Mouse (Mus musculus) adrenal gland, postnatal 36 days (tissue): ENCODE measurements around the gene Anks1. TPM values are rescaled to one million over a fixed set of nuclear protein-coding genes. Genes with fewer than 3 reads are reported as not detected.

ENCODE experiments used
- DNase-seq, 2 experiments: peaks; one replicate each; pipeline ENCODE4 v3.0.0; 2021; ENCODE audit warnings: mixed read lengths in 1 of 2
- long read RNA-seq, 2 experiments: library from polyadenylated mRNA; stranded (forward); transcript quantifications; one replicate each; pipeline ENCODE4 v2.0.0; 2021; ENCODE audit warnings: borderline sequencing depth in 2 of 2
- total RNA-seq, 2 experiments: library from RNA; stranded (reverse); gene quantifications; 2 replicates each; pipeline ENCODE4 v1.2.3; 2021

The Anks1 gene
- total RNA-seq: 10 to 100 TPM; 22.3 to 27.7 TPM
- long read RNA-seq, experiment 1, full-length matches to known transcripts: 2 of 15 reads
- long read RNA-seq, experiment 1, partial matches to known transcripts: 4 of 15 reads
- long read RNA-seq, experiment 1, other reads (novel, unspliced or antisense): 9 of 15 reads
- long read RNA-seq, experiment 2, full-length matches to known transcripts: 1 of 8 reads
- long read RNA-seq, experiment 2, partial matches to known transcripts: 1 of 8 reads
- long read RNA-seq, experiment 2, other reads (novel, unspliced or antisense): 6 of 8 reads

DNA sequence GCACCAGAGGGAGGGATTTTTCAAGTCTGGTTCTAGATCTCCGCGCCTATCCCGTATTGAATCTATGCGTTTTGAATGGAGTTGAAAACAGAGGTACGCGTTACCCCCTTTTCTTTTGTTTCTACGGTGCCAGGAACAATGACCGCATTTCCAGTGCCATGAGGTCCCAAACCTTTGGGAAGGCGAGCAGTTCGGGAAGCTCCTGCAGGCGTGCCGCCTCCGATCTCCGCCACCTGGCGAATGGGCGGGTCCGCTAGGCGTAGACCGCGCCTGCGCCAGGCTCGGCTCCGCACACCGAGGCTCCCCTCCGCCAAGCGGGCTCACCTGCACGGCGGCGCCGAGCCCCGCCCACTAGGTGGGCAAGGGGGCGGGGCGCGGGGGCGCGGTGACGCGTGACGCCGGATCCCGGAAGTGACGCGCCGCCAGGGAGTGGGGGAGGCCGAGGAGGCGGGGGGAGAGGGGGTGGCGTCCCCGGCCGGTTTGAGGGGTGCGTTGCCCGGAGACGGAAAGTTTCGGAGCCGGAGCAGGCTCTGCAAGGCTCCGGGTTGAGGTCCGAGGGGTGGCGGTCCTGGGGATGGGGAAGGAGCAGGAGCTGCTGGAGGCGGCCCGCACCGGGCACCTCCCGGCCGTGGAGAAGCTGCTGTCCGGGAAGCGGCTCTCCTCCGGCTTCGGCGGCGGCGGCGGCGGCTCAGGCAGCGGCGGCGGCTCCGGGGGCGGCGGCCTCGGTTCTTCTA, at the start of gene Anks1:
Gene Anks1 (plus strand): TSS at position 419 of the 734 bp plus-strand sequence.
- DNase-seq: peak; percentile 92 to 94

DNA sequence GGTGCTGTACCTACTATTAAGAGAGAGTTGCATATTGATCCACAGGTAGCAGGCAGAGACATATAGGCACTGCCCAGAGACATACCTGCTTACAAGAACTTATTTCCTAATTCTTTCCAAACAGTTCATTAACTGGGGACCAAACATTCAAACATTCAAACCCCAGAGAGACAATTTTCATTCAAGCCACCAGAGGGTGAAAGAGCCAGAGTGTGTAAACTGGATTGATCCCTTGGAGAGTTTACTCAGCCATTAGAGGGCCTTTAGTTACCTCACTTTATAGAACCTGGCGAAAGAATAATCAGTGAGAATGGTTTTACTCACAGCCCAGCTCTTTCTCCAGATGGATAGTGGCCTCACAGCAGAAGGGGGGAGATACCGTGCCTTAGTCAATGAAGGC, 43.6 kb upstream of the Anks1 start:
- no peak for DNase-seq

DNA sequence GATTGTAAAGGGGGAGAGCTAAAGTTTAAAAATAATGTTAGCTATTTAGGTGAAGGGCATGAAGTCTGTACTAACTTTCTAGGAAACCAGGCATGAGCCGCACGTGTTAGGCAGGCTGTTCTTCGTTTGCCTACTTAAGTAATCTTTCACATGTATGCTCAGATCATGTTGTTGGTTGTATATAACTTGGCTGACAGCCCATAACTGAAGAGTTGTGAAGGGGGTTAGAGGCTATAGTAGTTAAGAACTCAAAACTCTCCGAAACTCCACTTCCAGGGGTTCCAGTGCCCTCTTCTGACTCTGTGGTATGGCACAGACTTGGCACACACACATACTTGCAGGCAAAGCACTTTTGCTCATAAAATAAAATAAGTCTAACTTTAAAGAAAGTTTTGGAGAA, 42.4 kb upstream of the Anks1 start:
- DNase-seq: no peak

- DNase-seq: no peak
Observed at GRCm38 (mm10) chr17:27871851-27872250, 37.3 kb upstream of the Anks1 start.

- DNase-seq: no peak
Observed at GRCm38 (mm10) chr17:27873583-27873982, 35.5 kb upstream of the Anks1 start.

- no peak for DNase-seq
Observed at GRCm38 (mm10) chr17:27874510-27874909, 34.6 kb upstream of the Anks1 start.

- DNase-seq: peak; percentile 55 to 61
Observed at GRCm38 (mm10) chr17:27881518-27881917, 27.6 kb upstream of the Anks1 start.

GRCm38 (mm10) chr17:27883129-27883528, 26.0 kb upstream of the Anks1 start:
- DNase-seq: peak; percentile 14 to 22

DNA sequence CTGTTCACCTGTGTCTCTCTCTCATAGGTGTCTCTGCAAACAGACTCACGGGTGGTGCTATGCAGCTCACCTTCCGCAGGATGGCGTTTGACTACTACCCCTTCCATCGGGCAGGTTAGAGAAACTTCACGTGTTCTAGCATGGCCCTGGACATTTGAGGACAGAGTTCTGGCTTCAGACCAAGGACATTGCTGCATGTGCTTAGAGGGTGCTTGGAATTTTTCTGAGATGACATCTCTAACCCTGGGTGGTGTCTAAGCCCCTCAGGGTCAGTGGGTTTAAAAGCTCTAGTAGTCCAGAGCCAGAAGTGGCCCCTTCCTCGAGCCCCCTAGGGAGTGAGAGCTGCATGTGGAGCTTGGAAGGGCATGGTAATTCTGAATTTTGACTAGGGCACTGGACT, 25.1 kb upstream of the Anks1 start:
- DNase-seq: no peak

DNA sequence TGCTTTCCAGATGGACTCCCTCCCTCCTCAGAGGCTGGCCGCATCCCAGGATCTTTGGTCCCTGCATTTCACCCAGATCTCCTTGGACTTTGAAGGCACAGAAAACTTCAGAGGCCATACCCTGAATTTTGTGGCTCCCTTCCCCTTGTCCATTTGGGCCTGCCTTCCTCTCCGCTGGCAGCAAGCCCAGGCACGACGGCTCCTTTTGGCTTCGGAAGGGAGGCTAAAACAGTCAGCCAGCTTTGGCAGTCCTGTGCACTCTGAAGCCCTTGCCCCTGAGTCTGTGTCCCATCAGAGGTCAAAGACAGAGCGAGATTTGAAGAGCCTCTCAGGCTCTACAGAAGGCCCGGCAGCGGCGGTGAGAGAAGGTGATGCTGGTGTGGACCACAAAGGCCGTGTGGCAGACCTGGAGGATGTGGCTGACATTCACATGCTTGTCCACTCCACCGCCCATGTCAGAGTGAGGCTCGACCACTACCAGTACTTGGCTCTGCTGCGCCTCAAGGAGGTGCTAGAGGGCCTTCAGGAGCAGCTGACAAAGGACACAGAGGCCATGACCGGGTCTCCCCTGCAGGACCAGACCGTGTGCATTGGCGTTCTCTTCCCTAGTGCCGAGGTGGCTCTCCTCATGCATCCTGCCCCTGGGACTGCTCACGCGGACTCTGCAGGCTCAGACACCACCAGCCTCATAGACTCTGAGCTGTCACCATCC, 22.5 kb upstream of the Anks1 start:
- peak; percentile 48 to 73 for DNase-seq

GRCm38 (mm10) chr17:27907512-27908205, 1.4 kb upstream of the Anks1 start:
- peak; percentile 96 for DNase-seq

- DNase-seq: peak in 1 of 2 experiments; percentile 35
Observed at GRCm38 (mm10) chr17:27908206-27908887, 759 bp upstream of the Anks1 start.

DNA sequence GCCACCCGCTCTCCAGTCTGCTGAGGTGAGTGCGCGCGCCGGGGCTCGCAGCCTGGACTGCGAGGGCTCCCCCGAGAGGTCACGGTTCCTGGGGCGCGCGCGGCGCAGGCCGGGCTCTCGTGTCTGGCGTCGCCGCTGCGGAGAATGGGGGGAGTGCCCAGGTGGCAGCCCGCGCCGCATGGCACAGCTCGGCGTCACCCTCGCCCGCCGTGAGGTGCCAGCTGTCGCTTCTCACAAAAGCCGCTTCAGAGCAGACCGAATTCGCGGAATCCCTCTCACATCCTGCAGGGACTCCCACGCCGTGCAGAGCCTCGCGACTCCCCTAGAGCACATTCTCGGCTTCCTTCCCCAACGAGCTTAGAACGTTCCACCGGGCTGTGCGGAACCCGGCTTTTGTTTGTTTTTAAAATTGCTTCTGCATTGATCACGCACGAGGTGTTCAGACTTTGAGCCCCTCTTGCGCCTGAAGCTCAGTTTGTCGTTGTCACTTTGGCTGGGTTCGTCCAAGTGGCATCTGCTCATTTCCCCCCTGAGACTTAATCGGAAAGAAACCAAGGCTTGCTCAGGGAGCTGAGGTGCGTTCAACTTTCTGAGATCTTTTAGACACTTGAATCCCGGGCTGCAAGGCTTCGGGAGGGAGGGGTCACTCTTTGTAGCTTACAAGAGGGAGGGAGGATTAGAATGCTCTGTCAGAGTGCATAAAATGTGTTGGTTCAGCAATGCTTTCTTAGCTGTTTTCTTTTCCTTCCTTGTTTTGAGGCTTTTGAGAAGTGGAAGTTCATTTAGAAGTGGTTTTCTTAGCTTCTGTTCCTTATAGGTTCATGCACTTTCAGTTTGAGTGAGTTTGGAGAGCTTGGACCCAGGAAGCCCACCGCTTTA, 755 bp downstream of the Anks1 start, which contains the start of gene Taf11:
Gene Taf11 (minus strand): TSS at position 223 of the 879 bp plus-strand sequence.
- DNase-seq: peak; percentile 67 to 78

DNA sequence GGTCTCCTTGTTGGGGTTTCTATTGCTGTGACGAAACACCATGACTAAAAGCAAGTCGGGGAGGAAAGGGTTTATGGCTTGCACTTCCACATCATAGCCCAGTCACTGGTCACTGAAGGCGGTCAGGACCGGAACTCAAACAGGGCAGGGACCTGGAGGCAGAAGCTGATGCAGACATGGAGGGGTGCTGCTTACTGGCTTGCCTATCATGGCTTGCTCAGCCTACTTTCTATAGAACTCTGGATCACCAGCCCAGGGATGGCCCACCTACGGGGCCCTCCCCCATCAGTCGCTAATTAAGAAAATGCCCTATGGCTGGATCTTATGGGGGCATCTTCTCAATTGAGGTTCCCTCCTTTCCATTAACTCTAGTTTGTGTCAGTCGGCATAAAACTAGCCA, 2.3 kb downstream of the Anks1 start:
- no peak for DNase-seq

DNA sequence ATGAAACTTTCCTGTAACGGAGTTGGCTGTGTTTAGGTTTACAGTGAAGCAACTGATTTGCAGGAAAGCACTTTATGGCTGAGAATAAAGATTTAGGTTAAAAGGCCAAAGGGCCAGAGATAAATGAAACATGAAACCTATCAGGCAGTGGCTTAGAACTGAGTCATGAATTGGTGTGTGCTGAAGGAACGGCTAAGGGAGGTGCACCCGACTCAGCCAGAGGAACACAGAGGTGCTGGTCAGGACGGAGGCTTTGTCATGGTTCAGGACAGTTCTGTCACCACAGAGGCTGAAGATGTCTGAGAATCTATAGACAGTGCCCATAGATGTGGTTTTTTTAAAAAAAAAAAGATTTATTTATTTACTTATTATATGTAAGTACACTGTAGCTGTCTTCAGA, 5.6 kb downstream of the Anks1 start:
- DNase-seq: no peak

- no peak for DNase-seq
Observed at GRCm38 (mm10) chr17:27916366-27916765, 7.3 kb downstream of the Anks1 start.

DNA sequence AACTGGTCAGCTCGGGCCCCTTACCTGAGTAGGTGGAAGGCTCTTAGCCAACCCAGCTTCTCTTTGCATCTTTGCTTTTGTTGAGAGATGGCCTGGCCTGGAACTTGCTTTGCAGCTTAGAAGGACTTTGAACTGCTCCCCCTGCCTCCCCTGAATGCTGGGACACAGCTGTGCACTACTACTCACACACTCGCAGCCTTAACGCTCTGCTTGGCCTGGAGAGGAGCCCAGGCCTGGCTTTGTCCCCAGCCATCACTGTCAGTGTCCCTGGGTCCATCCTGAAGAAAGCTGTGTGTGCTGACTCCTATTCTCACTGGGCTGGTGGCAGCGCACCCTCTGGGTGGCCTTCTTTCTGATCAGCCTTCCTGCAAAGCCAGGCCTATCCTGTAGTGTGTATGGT, 11.6 kb downstream of the Anks1 start:
- no peak for DNase-seq

DNA sequence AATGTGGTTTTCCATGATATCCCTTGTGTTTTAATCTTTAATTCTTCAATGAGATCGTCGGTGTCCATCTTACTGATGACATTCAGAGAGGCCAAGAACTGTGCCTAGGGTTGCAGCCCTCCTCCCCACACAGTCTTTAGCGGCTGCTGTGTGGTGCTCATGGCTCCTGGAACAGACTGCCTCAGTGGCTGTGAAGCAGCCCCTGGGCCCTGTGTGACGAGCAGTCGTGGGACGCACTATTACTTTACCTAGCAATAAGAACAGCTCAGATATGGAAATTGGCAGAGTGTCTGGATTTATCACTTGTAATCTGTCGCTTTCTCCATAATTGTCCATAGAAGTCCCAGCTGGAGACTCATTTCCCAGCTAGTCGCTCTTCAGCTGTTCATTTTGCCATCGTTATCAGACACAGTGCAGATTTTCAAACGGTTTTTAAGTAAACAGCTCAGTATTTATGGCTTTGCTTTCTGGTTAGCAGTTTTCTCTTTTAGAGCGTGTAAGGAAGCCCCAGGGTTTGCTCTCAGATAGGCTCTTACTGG, 13.1 kb downstream of the Anks1 start:
- no peak for DNase-seq

- no peak for DNase-seq
Observed at GRCm38 (mm10) chr17:27925054-27925453, 15.9 kb downstream of the Anks1 start.

DNA sequence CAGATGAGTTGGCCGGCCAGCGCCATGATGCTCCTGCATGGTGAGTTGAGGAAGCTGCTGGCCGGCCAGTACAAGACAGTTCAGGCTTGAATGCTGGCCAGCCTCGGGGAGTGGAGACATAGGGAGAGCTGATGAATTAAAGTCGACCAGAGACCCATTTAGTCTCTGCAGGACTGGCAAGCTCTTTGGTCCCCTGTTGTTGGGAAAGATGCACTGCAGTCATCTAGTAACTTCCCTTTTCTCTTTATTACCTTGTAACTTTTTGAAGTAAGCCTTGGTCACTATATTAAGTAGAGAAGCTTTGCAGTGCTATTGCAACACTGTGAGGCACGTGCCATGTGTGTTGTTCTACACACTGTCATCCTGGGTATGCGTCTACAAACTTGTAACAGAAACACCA, 16.4 kb downstream of the Anks1 start:
- no peak for DNase-seq
